Mouse (Mus musculus) layer of hippocampus, adult 2 months (tissue): ENCODE results near the gene Rere. TPM values are rescaled to one million over a fixed set of nuclear protein-coding genes. Genes with fewer than 3 reads are reported as not detected.
A peak's percentile ranks its signal among the peaks of the same experiment; 100 is the strongest.
"Not testable (repeated sequence)": the region's sequence is repeated elsewhere in the genome, so short reads cannot be mapped to it uniquely, and the experiment has no call there.

Experiments
- DNase-seq, 2 experiments: peaks; one replicate each; pipeline ENCODE4 v3.0.0; 2022; ENCODE audit warnings: low spot score in 2 of 2
- H3K27ac ChIP-seq: fragments of 200-600 bp; 2 replicates; pipeline ENCODE4 v1.8.1; 2022
- H3K4me3 ChIP-seq: fragments of 200-600 bp; 2 replicates; pipeline ENCODE4 v1.8.1; 2022; ENCODE audit warnings: mild to moderate bottlenecking
- CTCF ChIP-seq: fragments of 200-600 bp; conservative IDR thresholded peaks from 2 replicates; pipeline ENCODE4 v1.8.1; 2022; ENCODE audit warnings: antibody characterized with exemption, mild to moderate bottlenecking, moderate library complexity
- total RNA-seq, 2 experiments: library from RNA; stranded (reverse); gene quantifications; 2 replicates each; pipeline ENCODE4 v1.2.3; 2021

Rere gene
- total RNA-seq, 2 experiments from 2014 or later, result 144 to 153 TPM

GRCm38 (mm10) chr4:150549393-150549792, 267.9 kb downstream of the Rere start:
- no peak for TF ChIP-seq CTCF
- no peak for DNase-seq
- no peak overlapping the region for H3K4me3 ChIP-seq
- H3K27ac ChIP-seq, result 0 out of 2 replicates have a peak overlapping the region, but pooled peaks have one; percentile 72

GRCm38 (mm10) chr4:150549989-150550716, 268.7 kb downstream of the Rere start:
- Histone ChIP-seq H3K4me3 (no peak overlapping the region), H3K27ac (peak overlapping the region; percentile 72)
- TF ChIP-seq CTCF, result no peak
- DNase-seq, result no peak

GRCm38 (mm10) chr4:150551390-150551789, 269.9 kb downstream of the Rere start:
- TF ChIP-seq CTCF, result no peak
- Histone ChIP-seq H3K27ac (peak overlapping the region; percentile 72), H3K4me3 (no peak overlapping the region)
- DNase-seq, result no peak

GRCm38 (mm10) chr4:150552751-150553600, 271.5 kb downstream of the Rere start:
- no peak for TF ChIP-seq CTCF
- no peak for DNase-seq
- Histone ChIP-seq H3K4me3 (no peak overlapping the region), H3K27ac (peak overlapping the region; percentile 97)

- TF ChIP-seq CTCF, result peak; percentile 65
- peak overlapping the region; percentile 97 for H3K27ac ChIP-seq
- H3K4me3 ChIP-seq, result no peak overlapping the region
- DNase-seq, result no peak
Measured at GRCm38 (mm10) chr4:150555783-150556182, 274.3 kb downstream of the Rere start.

GRCm38 (mm10) chr4:150556382-150557221, 275.2 kb downstream of the Rere start:
- Histone ChIP-seq H3K4me3 (peak overlapping the region; percentile 2; the same call in 1 of the 2 replicates), H3K27ac (peak overlapping the region; percentile 97)
- TF ChIP-seq CTCF, result no peak
- DNase-seq, result peak; percentile 77 to 92

- DNase-seq, H3K4me3 ChIP-seq: not testable (repeated sequence)
- H3K27ac ChIP-seq, result peak overlapping the region; percentile 97
Measured at GRCm38 (mm10) chr4:150557289-150557688, 275.8 kb downstream of the Rere start.

GRCm38 (mm10) chr4:150557976-150558375, 276.5 kb downstream of the Rere start:
- peak overlapping the region; percentile 97 for H3K27ac ChIP-seq
- H3K4me3 ChIP-seq, result no peak overlapping the region
- no peak for TF ChIP-seq CTCF
- DNase-seq, result no peak

- peak overlapping the region; percentile 97; the same call in 1 of the 2 replicates for H3K27ac ChIP-seq
- DNase-seq, result no peak
- H3K4me3 ChIP-seq, result no peak overlapping the region
- no peak for TF ChIP-seq CTCF
Measured at GRCm38 (mm10) chr4:150559514-150559913, 278.1 kb downstream of the Rere start.

- no peak for TF ChIP-seq CTCF
- H3K4me3 ChIP-seq, result no peak overlapping the region
- H3K27ac ChIP-seq, result peak overlapping the region; percentile 39; the same call in 1 of the 2 replicates
- no peak for DNase-seq
Measured at GRCm38 (mm10) chr4:150563281-150563680, 281.8 kb downstream of the Rere start.

- Histone ChIP-seq H3K27ac (peak overlapping the region; percentile 62), H3K4me3 (no peak overlapping the region)
- no peak for DNase-seq
- TF ChIP-seq CTCF, result no peak
Measured at GRCm38 (mm10) chr4:150566193-150566592, 284.7 kb downstream of the Rere start.

- no peak for DNase-seq
- no peak for TF ChIP-seq CTCF
- Histone ChIP-seq H3K27ac (peak overlapping the region; percentile 99), H3K4me3 (peak overlapping the region; percentile 86)
Measured at GRCm38 (mm10) chr4:150568318-150569134, 287.1 kb downstream of the Rere start.
